Mouse (Mus musculus): ENCODE results near the gene Ttn. TPM values are rescaled to one million over a fixed set of nuclear protein-coding genes. Genes with fewer than 3 reads are reported as not detected.

Ttn gene
- polyA plus RNA-seq, 1 experiment from 2014 or later: 0.91 TPM

DNA sequence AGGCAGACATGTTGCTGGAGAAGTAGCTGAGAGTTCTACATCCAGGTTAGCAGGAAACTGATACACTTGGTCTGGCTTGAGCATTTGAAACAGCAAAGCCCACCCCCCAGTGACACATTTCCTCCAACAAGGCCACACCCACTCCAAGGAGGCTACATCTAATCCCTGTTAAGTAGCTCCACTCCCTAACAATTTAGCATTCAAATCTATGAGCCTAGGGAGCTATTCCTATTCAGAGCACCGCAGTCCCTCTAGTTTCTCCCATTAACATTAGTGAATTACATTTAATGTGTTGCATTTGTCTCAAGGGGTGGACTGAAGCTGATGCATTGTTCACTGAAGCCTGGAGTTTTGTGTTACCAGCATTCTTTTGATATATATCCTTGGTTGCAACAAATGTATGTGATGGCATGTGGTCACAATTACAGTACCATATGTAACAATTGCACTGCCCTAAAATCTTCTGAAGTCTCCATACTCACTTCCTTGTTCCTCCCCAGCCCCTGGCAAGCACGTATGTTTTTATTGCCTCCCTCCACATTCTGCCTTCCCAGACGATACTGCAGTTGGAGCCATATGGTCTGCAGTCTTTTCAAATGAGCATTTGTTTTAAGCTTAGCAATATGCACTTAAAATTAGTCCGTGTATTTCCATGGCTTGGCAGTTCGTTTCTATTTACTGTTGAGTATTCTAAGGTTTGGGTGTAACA, 10.3 kb upstream of the Ttn start:
- Histone ChIP-seq H3K9me3 (ENCODE audit: control insufficient read depth, low read length) (no peaks in the 10 kb centered on the region), H3K9ac (replicated peaks; ENCODE audit: low read length) (no peak overlapping the region), H3K4me3 (replicated peaks; ENCODE audit: low read depth, low read length) (no peak overlapping the region), H3K4me1 (ENCODE audit: control insufficient read depth, insufficient read depth, low read length) (no peaks in the 10 kb centered on the region), H3K27me3 (ENCODE audit: control insufficient read depth, insufficient read depth, low read length) (no peaks in the 10 kb centered on the region), H3K4me2 (ENCODE audit: low read length) (no peak overlapping the region), H3K27ac (replicated peaks; ENCODE audit: low read depth, low read length) (no peak overlapping the region), H3K36me3 (ENCODE audit: control insufficient read depth, insufficient read depth, low read length) (no peaks in the 10 kb centered on the region)
- no peak for ATAC-seq (ENCODE audit: low FRiP score, low TSS enrichment)
- no peak for DNase-seq
- WGBS: 83% methylated on average over 5 of the region's 5 CpGs

DNA sequence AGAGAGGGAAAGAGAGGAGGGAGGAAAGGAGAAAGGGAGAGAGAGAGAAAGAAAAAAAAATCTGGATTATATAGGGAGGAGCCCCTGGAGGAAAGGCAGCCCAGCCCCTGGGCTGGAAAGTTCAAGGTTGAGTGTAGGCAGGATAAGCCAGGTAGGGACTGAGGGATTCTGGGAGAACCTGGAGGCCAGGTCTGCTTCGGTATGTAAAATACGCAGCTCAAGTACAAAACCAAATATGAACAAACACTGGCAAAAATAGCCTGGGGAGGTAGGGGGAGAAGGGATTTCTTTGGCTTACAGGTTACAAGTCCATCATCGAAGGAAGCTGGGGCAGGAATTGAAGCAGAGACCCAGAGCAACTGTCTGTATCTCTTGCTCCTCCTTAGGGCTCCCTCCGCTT, 5.0 kb upstream of the Ttn start:
- 96% methylated on average over 4 of the region's 4 CpGs for WGBS
- DNase-seq: no peak
- no peak overlapping the region for H3K9ac ChIP-seq (replicated peaks; ENCODE audit: low read length)
- H3K36me3 ChIP-seq (ENCODE audit: control insufficient read depth, insufficient read depth, low read length): no peaks in the 10 kb centered on the region
- 0 out of 2 replicates have a peak, but pooled peaks cover 3% of the 10 kb centered on the region for H3K4me1 ChIP-seq (ENCODE audit: control insufficient read depth, insufficient read depth, low read length)
- H3K27me3 ChIP-seq (ENCODE audit: control insufficient read depth, insufficient read depth, low read length): no peaks in the 10 kb centered on the region
- ATAC-seq (ENCODE audit: low FRiP score, low TSS enrichment): no peak
- no peak overlapping the region for H3K27ac ChIP-seq (replicated peaks; ENCODE audit: low read depth, low read length)
- no peak overlapping the region for H3K4me2 ChIP-seq (ENCODE audit: low read length)
- H3K9me3 ChIP-seq (ENCODE audit: control insufficient read depth, low read length): no peaks in the 10 kb centered on the region
- H3K4me3 ChIP-seq (replicated peaks; ENCODE audit: low read depth, low read length): no peak overlapping the region

DNA sequence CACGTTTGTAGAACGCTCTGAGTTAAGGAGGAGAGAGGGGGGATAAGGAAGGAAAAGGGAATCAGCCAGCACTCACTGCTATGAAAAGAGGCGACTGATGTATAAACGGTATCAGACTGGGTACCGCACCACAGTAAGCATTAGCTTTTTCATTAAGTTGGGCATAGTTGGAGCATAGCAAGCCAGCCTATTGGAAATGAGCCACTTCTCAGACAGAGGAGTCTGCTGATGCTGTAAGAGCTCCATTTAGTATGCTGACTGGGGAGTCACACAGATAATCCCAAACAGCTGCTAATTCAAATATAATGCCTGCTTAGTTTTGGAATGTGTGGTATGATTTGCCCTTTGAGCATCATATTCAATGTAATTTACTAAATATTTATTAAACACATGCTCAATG, 2.0 kb upstream of the Ttn start:
- DNase-seq (no peak), ATAC-seq (ENCODE audit: low FRiP score, low TSS enrichment) (no peak)
- Histone ChIP-seq H3K9ac (replicated peaks; ENCODE audit: low read length) (no peak overlapping the region), H3K27me3 (ENCODE audit: control insufficient read depth, insufficient read depth, low read length) (no peaks in the 10 kb centered on the region), H3K4me2 (ENCODE audit: low read length) (no peak overlapping the region), H3K4me3 (replicated peaks; ENCODE audit: low read depth, low read length) (no peak overlapping the region), H3K36me3 (ENCODE audit: control insufficient read depth, insufficient read depth, low read length) (no peaks in the 10 kb centered on the region), H3K9me3 (ENCODE audit: control insufficient read depth, low read length) (no peaks in the 10 kb centered on the region), H3K4me1 (ENCODE audit: control insufficient read depth, insufficient read depth, low read length) (0 out of 2 replicates have a peak, but pooled peaks cover 3% of the 10 kb centered on the region), H3K27ac (replicated peaks; ENCODE audit: low read depth, low read length) (no peak overlapping the region)
- 73% methylated on average over 5 of the region's 5 CpGs for WGBS

DNA sequence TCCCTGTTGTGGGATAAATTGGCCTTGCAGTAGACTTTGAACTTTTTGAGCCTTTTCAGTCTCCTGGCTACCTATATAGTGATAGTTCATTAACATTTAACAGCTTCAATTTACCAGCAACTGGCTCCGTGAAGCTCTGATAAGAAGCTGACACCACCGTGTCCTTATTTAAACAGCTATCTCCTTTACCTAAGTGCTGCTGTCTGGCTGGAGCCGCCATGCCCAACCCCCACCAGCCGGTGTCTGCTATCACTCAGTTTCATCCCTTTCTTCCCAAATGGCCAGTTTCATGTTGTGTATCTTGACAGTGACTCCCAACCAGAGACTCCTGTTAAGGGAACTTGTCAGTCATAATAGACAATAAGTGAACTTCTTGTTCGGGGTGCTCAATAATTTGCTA, 1.3 kb upstream of the Ttn start:
- Histone ChIP-seq H3K4me1 (ENCODE audit: control insufficient read depth, insufficient read depth, low read length) (0 out of 2 replicates have a peak, but pooled peaks cover 3% of the 10 kb centered on the region), H3K9ac (replicated peaks; ENCODE audit: low read length) (no peak overlapping the region), H3K27ac (replicated peaks; ENCODE audit: low read depth, low read length) (no peak overlapping the region), H3K4me3 (replicated peaks; ENCODE audit: low read depth, low read length) (no peak overlapping the region), H3K27me3 (ENCODE audit: control insufficient read depth, insufficient read depth, low read length) (no peaks in the 10 kb centered on the region), H3K4me2 (ENCODE audit: low read length) (no peak overlapping the region), H3K9me3 (ENCODE audit: control insufficient read depth, low read length) (no peaks in the 10 kb centered on the region), H3K36me3 (ENCODE audit: control insufficient read depth, insufficient read depth, low read length) (no peaks in the 10 kb centered on the region)
- no peak for DNase-seq
- ATAC-seq (ENCODE audit: low FRiP score, low TSS enrichment): no peak
- WGBS: 74% methylated on average over 5 of the region's 5 CpGs

DNA sequence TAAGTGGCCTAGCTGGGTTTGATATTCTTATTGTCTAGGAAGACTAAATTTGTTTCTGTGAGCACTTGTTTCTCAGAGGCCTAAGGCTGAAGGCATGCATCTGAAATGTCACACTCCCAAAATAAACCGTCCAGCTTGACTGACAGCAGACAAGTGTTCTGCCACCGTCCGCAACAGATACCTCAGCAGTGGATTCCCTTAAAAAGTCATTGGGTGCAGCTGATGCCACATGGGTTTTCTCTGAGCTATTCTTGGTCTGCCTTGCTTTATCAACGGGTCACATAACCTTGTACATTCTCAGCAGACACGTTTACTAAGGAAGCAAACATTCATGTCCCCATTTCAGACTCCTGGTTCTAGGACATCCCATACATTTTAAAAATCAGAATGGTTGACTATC, 630 bp downstream of the Ttn start:
- no peaks in the 10 kb centered on the region for H3K9me3 ChIP-seq (ENCODE audit: control insufficient read depth, low read length)
- 0 out of 2 replicates have a peak, but pooled peaks cover 3% of the 10 kb centered on the region for H3K4me1 ChIP-seq (ENCODE audit: control insufficient read depth, insufficient read depth, low read length)
- no peaks in the 10 kb centered on the region for H3K27me3 ChIP-seq (ENCODE audit: control insufficient read depth, insufficient read depth, low read length)
- H3K4me3 ChIP-seq (replicated peaks; ENCODE audit: low read depth, low read length): no peak overlapping the region
- ATAC-seq (ENCODE audit: low FRiP score, low TSS enrichment) (no peak), DNase-seq (no peak)
- H3K36me3 ChIP-seq (ENCODE audit: control insufficient read depth, insufficient read depth, low read length): no peaks in the 10 kb centered on the region
- H3K4me2 ChIP-seq (ENCODE audit: low read length): no peak overlapping the region
- H3K9ac ChIP-seq (replicated peaks; ENCODE audit: low read length): no peak overlapping the region
- no peak overlapping the region for H3K27ac ChIP-seq (replicated peaks; ENCODE audit: low read depth, low read length)
- 73% methylated on average over 5 of the region's 5 CpGs for WGBS

DNA sequence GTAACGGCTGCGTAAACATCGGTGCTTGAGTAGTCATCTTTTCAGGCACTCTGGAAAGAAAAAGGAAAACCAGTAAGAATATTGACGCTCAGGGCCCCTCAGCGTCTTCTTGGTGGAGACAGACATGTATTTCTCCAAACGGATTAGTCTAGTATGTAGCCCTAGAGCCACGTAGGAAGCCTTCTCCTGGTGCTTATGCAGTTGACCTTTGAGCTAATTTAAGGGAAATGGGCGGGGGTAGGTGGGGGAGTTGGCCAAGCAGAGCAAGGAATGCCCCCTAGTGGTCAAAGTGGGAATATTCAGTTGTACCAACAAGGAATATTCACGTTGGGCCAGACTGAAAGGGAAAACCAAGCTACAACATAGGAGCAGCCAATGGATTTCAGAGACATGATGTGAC, 2.2 kb downstream of the Ttn start:
- WGBS: 49% methylated on average over 9 of the region's 9 CpGs
- no peak for ATAC-seq (ENCODE audit: low FRiP score, low TSS enrichment)

DNA sequence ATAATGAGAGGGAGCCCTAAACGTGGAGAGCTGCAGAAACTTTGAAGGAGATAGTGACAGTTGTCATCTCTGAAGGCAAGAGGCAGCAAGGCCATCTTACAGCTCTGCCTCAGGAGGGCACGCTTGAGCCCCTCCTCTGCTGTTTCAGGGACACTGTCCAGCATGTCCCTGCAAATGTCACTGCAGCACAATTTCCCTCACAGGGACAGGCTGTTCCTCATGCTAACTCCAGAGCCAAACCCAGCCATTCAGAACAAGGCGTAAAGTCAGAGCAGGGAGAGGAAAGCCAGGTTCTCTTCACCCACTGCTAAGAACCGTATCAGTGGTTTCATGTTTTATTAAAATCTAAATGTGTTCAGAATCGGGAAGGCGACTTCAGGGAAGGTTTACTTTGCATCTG, 4.7 kb downstream of the Ttn start:
- Histone ChIP-seq H3K27ac (replicated peaks; ENCODE audit: low read depth, low read length) (no peak overlapping the region), H3K9ac (replicated peaks; ENCODE audit: low read length) (no peak overlapping the region), H3K27me3 (ENCODE audit: control insufficient read depth, insufficient read depth, low read length) (no peaks in the 10 kb centered on the region), H3K9me3 (ENCODE audit: control insufficient read depth, low read length) (no peaks in the 10 kb centered on the region), H3K4me1 (ENCODE audit: control insufficient read depth, insufficient read depth, low read length) (no peaks in the 10 kb centered on the region), H3K4me3 (replicated peaks; ENCODE audit: low read depth, low read length) (no peak overlapping the region), H3K4me2 (ENCODE audit: low read length) (no peak overlapping the region), H3K36me3 (ENCODE audit: control insufficient read depth, insufficient read depth, low read length) (no peaks in the 10 kb centered on the region)
- no peak for DNase-seq
- no peak for ATAC-seq (ENCODE audit: low FRiP score, low TSS enrichment)
- 67% methylated on average over 6 of the region's 6 CpGs for WGBS

More for the DNA sequence above, 2.2 kb downstream of the Ttn start:
- no peaks in the 10 kb centered on the region for H3K9me3 ChIP-seq (ENCODE audit: control insufficient read depth, low read length)
- H3K27me3 ChIP-seq (ENCODE audit: control insufficient read depth, insufficient read depth, low read length): no peaks in the 10 kb centered on the region
- no peak overlapping the region for H3K9ac ChIP-seq (replicated peaks; ENCODE audit: low read length)
- H3K4me3 ChIP-seq (replicated peaks; ENCODE audit: low read depth, low read length): no peak overlapping the region
- no peak overlapping the region for H3K27ac ChIP-seq (replicated peaks; ENCODE audit: low read depth, low read length)
- 0 out of 2 replicates have a peak, but pooled peaks cover 3% of the 10 kb centered on the region for H3K4me1 ChIP-seq (ENCODE audit: control insufficient read depth, insufficient read depth, low read length)
- H3K36me3 ChIP-seq (ENCODE audit: control insufficient read depth, insufficient read depth, low read length): no peaks in the 10 kb centered on the region
- no peak overlapping the region for H3K4me2 ChIP-seq (ENCODE audit: low read length)
- peak; percentile 34 for DNase-seq

DNA sequence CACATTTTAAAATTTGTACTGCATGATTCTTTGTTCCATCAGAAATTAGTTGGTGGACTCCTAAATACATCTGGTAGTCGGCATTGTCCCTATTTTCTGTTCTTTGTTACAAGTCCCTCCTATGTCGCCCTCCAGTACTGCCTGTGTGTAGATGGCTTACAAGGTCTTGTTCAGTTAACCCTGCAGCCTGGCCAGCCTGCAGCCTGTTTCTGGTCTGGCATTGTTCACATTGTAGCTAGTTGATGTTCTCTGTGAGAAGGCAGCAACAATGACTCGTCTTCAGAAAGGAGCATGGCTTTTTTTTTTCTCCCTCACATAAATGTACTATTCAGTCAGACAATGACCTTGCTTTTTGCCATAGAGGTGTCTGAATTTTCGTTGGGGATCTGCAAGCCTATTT, 10.3 kb downstream of the Ttn start:
- H3K4me2 ChIP-seq (ENCODE audit: low read length): no peak overlapping the region
- H3K27me3 ChIP-seq (ENCODE audit: control insufficient read depth, insufficient read depth, low read length): no peaks in the 10 kb centered on the region
- H3K9ac ChIP-seq (replicated peaks; ENCODE audit: low read length): no peak overlapping the region
- no peaks in the 10 kb centered on the region for H3K4me1 ChIP-seq (ENCODE audit: control insufficient read depth, insufficient read depth, low read length)
- DNase-seq (peak; percentile 13), ATAC-seq (ENCODE audit: low FRiP score, low TSS enrichment) (no peak)
- H3K27ac ChIP-seq (replicated peaks; ENCODE audit: low read depth, low read length): no peak overlapping the region
- H3K9me3 ChIP-seq (ENCODE audit: control insufficient read depth, low read length): no peaks in the 10 kb centered on the region
- H3K4me3 ChIP-seq (replicated peaks; ENCODE audit: low read depth, low read length): no peak overlapping the region
- WGBS: 53% methylated on average over 4 of the region's 4 CpGs
- H3K36me3 ChIP-seq (ENCODE audit: control insufficient read depth, insufficient read depth, low read length): no peaks in the 10 kb centered on the region

DNA sequence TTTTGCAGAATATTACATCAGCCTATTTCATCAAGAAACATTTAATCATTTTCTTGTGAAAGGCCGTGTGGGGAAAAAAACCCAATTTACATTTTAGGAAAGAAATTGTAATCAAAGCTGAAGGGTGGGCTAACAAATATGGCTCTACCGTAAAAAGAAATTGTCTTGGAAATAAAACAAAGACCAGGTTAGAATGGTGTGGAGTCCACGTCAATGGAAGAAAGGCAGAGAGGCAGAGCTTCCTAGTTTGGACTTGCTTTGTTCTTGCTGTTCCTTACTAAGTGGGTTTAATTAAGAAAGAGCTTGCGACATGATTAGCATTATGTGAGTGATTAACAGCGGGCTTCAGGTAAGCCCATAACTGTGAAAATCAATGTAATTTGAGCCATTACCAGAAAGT, 11.3 kb downstream of the Ttn start:
- ATAC-seq (ENCODE audit: low FRiP score, low TSS enrichment): no peak
- 55% methylated on average over 5 of the region's 5 CpGs for WGBS

More for the DNA sequence above, 11.3 kb downstream of the Ttn start:
- no peaks in the 10 kb centered on the region for H3K9me3 ChIP-seq (ENCODE audit: control insufficient read depth, low read length)
- no peak overlapping the region for H3K27ac ChIP-seq (replicated peaks; ENCODE audit: low read depth, low read length)
- H3K9ac ChIP-seq (replicated peaks; ENCODE audit: low read length): no peak overlapping the region
- DNase-seq: peak; percentile 50
- no peak overlapping the region for H3K4me3 ChIP-seq (replicated peaks; ENCODE audit: low read depth, low read length)
- no peaks in the 10 kb centered on the region for H3K4me1 ChIP-seq (ENCODE audit: control insufficient read depth, insufficient read depth, low read length)
- no peak overlapping the region for H3K4me2 ChIP-seq (ENCODE audit: low read length)
- H3K27me3 ChIP-seq (ENCODE audit: control insufficient read depth, insufficient read depth, low read length): no peaks in the 10 kb centered on the region
- no peaks in the 10 kb centered on the region for H3K36me3 ChIP-seq (ENCODE audit: control insufficient read depth, insufficient read depth, low read length)

All from midbrain, embryonic 14.5 days (tissue).